Mouse (Mus musculus): ENCODE measurements around the gene Ndc1.

The Ndc1 gene

GRCm38 (mm10) chr4:107442288-107442687 lies 74.7 kb downstream of the Ndc1 start:
- no peak for DNase-seq (ENCODE audit: low spot score in 2 of 2)

GRCm38 (mm10) chr4:107442891-107443483 lies 75.4 kb downstream of the Ndc1 start:
- DNase-seq (ENCODE audit: low spot score in 2 of 2), result no peak

- DNase-seq (ENCODE audit: low spot score in 2 of 2), result no peak
Measured at GRCm38 (mm10) chr4:107443621-107444020, 76.0 kb downstream of the Ndc1 start.

DNA sequence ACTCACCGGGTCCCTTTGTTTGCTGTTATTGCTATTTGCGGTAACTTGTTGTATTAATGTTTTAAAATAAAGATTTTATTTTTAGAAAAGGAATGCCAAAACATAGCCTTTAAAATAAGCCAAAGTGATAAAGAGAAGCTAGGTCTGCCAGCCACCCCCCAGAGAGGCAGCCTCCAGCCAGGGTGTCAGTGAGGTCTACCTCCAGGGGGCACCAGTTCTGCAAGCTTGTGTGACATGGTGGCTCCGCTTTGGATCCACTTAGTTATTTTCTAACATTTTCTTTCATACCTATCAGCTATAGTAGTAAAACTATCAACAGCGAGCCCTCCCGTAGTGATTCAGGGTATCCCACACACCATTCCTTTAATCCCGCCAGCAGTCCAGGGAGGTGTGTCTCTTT lies 80.9 kb downstream of the Ndc1 start:
- no peak for DNase-seq (ENCODE audit: low spot score in 2 of 2)

DNA sequence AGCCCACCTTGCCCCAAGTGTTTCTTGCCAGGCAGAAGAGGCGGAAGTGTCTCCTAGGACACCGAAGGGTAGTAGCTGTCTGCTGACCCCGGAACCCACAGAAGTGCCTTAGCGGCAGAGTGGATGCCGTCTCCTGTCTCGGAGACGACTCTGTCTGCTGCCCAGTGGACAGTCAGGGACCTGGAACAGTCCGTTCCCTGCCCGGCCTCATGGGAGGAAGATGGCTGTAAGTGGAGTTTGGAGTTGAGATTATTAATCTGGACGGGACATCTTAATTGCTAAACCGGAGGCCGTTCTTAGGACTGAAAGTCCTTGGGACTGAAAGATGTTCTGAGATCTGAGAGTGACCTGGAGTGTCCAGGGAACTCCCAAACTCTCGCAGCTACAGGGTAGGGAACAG lies 81.9 kb downstream of the Ndc1 start:
- no peak for DNase-seq (ENCODE audit: low spot score in 2 of 2)

- DNase-seq (ENCODE audit: low spot score in 2 of 2), result no peak
Measured at GRCm38 (mm10) chr4:107452266-107453015, 84.9 kb downstream of the Ndc1 start.

- DNase-seq (ENCODE audit: low spot score in 2 of 2), result peak; percentile 48 to 80
Measured at GRCm38 (mm10) chr4:107453141-107453984, 85.8 kb downstream of the Ndc1 start.

DNA sequence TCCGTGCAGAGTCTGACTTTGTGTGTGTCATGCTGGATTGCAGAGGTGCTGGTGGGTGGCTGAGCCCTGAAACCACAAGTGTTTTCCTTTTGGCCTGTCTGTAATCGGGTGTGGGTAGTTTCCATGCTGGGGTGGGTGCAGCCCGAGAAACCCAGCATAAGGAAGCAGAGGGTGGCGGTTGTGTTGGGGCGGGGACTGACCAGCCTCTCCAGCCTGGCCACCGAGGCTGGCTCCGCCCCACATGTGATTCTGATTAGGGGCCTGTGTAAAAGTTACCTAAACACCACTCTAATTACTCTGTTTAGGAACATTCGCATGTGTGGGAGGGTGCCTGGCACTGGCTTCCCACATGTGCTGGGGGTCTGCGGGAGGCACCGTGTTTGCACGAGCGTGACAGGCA lies 90.0 kb downstream of the Ndc1 start:
- no peak for DNase-seq (ENCODE audit: low spot score in 2 of 2)

DNA sequence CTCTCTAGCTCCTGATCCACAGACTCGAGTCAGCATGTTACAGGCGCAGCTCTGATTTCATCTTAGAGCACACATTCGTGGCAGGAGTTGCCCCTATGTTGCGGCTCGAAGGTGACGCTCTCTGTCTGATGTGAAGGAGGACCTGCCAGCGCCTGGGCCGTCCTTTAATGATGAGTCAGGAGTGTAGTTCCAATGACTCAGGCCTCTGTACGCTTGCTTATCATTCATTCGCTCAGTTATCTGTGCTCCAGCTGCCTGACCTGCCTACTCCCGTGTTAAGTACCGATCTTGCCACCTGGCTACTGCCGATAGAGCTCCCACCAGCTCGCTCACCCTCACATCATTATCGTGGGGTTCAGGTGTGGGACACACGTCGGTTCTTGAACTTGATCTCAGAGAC lies 91.3 kb downstream of the Ndc1 start:
- DNase-seq (ENCODE audit: low spot score in 2 of 2), result no peak

DNA sequence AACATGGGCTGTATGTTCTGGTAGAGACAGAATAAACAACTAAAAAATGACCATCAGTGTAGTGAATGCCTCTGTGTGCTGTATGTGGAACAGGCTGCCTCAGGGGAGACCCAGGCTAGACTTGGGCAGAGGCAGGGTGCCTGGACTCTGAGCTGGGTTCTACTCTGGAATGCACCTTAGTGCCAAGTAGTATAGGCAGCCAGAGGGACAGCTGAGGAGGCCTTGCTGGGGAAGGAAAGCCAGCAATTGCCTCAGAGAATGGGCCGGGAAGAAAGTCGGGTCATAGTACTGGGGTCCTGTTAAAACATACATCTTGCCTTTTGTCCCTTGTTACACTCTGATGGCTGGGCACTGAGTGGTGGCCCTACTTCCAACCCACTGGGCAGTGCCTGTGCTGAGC lies 91.9 kb downstream of the Ndc1 start:
- no peak for DNase-seq (ENCODE audit: low spot score in 2 of 2)

DNA sequence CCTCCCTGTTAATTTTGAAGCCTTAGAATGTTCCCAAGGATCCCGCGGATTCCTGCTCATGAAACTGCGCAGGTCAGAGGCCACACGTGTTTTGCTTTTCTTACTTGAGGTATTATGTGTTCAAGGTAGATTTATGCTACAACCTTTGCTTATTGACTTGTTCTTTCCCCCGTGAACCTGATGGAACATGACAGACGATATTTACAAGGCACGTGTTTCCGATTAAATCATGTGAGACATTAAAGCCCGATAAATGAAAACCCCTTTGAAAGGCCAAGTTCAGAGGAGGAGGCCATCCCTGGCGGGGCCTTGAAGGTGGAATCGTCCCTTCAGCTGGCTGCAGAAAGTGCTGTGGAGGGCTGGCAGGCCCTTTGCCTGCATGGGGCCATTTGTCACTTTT lies 92.9 kb downstream of the Ndc1 start:
- DNase-seq (ENCODE audit: low spot score in 2 of 2), result no peak

Data from right cerebral cortex, postnatal 36 days (tissue).